Mouse (Mus musculus): ENCODE results near the gene Usp7.
"Not testable (repeated sequence)": the region's sequence is repeated elsewhere in the genome, so short reads cannot be mapped to it uniquely, and the experiment has no call there.

GRCm38 (mm10) chr16:8770342-8770741, 21.8 kb downstream of the Usp7 start:
- TF ChIP-seq POLR2A (IDR thresholded peaks at IDR 0.05; ENCODE audit: low read depth, low read length); CTCF (conservative IDR thresholded peaks at IDR 0.05; ENCODE audit: insufficient read depth, insufficient read length, low read depth, low read length): not testable (repeated sequence)
